Mouse (Mus musculus) E14TG2a.4 (cell line): ENCODE measurements around the gene Hist2h2aa2.

Experiments used
- CTCF ChIP-seq: conservative IDR thresholded peaks from 2 replicates; pipeline ENCODE4 v1.5.1; 2014; ENCODE audit warnings: low read length
- NANOG ChIP-seq: IDR thresholded peaks from 2 replicates; pipeline ENCODE4 v1.6.1; 2014; ENCODE audit warnings: borderline replicate concordance, low read length, mixed read lengths
- POU5F1 ChIP-seq: IDR thresholded peaks from 2 replicates; pipeline ENCODE4 v1.6.1; 2014; ENCODE audit warnings: low read length, borderline replicate concordance

- TF ChIP-seq CTCF: no peak
- TF ChIP-seq POU5F1: no peak
- TF ChIP-seq NANOG: no peak
Measured at GRCm38 (mm10) chr3:96247356-96248140, 7.5 kb upstream of the Hist2h2aa2 start.
